Mouse (Mus musculus) cortical plate, adult 2 months (tissue): ENCODE measurements at regions not wholly inside any gene's neighbourhood (a gene's known extent, or its start where the extent isn't known, plus 50 kb on each side); places are given as distances from the start of the nearest gene placed in this dataset.

Source experiments
- H3K27ac ChIP-seq: fragments of 200-500 bp; 2 replicates; pipeline ENCODE4 v1.5.1; 2012; ENCODE audit warnings: low read length, control low read depth, inconsistent platforms; ENCODE audit not compliant: insufficient read depth
- H3K4me1 ChIP-seq: fragments of 200-500 bp; 2 replicates; pipeline ENCODE4 v1.6.1; 2011; ENCODE audit warnings: low read length; ENCODE audit not compliant: control insufficient read depth, insufficient read depth
- H3K4me3 ChIP-seq: fragments of 200-500 bp; 2 replicates; pipeline ENCODE4 v1.5.1; 2011; ENCODE audit warnings: mild to moderate bottlenecking, low read length, control low read depth; ENCODE audit not compliant: insufficient read depth
- CTCF ChIP-seq: fragments of 200-500 bp; IDR thresholded peaks from 2 replicates; pipeline ENCODE4 v1.5.1; 2011; ENCODE audit warnings: mild to moderate bottlenecking, control low read depth, low read length; ENCODE audit not compliant: insufficient read depth; ENCODE audit errors: extremely low read depth
- POLR2A ChIP-seq: fragments of 200-500 bp; IDR thresholded peaks from 2 replicates; pipeline ENCODE4 v1.6.1; 2011; ENCODE audit warnings: mild to moderate bottlenecking, low read length, control low read depth; ENCODE audit not compliant: insufficient read depth; ENCODE audit errors: extremely low read depth

GRCm38 (mm10) chr17:80799061-80799460 lies 70.8 kb upstream of the Map4k3 start:
- Histone ChIP-seq H3K4me3 (no peak overlapping the region), H3K4me1 (peaks cover 4% of the 10 kb centered on the region), H3K27ac (no peak overlapping the region)
- TF ChIP-seq POLR2A (no peak), CTCF (no peak)

- Histone ChIP-seq H3K27ac (no peak overlapping the region), H3K4me1 (peaks cover 4% of the 10 kb centered on the region), H3K4me3 (no peak overlapping the region)
- TF ChIP-seq CTCF (no peak), POLR2A (no peak)
These were observed 70.1 kb upstream of the Map4k3 start for GRCm38 (mm10) chr17:80798281-80798980.

- H3K4me3 ChIP-seq = no peak overlapping the region
- H3K4me1 ChIP-seq = peaks cover 4% of the 10 kb centered on the region
- TF ChIP-seq CTCF (no peak), POLR2A (no peak)
- H3K27ac ChIP-seq = no peak overlapping the region
These were observed 68.5 kb upstream of the Map4k3 start for GRCm38 (mm10) chr17:80796790-80797189.

GRCm38 (mm10) chr17:80796386-80796785 lies 68.1 kb upstream of the Map4k3 start:
- Histone ChIP-seq H3K4me1 (peaks cover 4% of the 10 kb centered on the region), H3K4me3 (no peak overlapping the region), H3K27ac (no peak overlapping the region)
- TF ChIP-seq POLR2A (no peak), CTCF (no peak)

GRCm38 (mm10) chr17:80795453-80796105 lies 67.3 kb upstream of the Map4k3 start:
- H3K4me3 ChIP-seq = no peak overlapping the region
- TF ChIP-seq POLR2A (no peak), CTCF (no peak)
- peaks cover 1% of the 10 kb centered on the region for H3K4me1 ChIP-seq
- no peak overlapping the region for H3K27ac ChIP-seq

GRCm38 (mm10) chr17:80792605-80793004 lies 64.3 kb upstream of the Map4k3 start:
- H3K4me3 ChIP-seq = no peak overlapping the region
- no peaks in the 10 kb centered on the region for H3K4me1 ChIP-seq
- TF ChIP-seq CTCF = no peak
- TF ChIP-seq POLR2A = no peak
- H3K27ac ChIP-seq = no peak overlapping the region

GRCm38 (mm10) chr17:80789706-80790105 lies 61.4 kb upstream of the Map4k3 start:
- no peak overlapping the region for H3K4me3 ChIP-seq
- TF ChIP-seq CTCF = no peak
- no peak for TF ChIP-seq POLR2A
- H3K27ac ChIP-seq = no peak overlapping the region
- no peaks in the 10 kb centered on the region for H3K4me1 ChIP-seq

GRCm38 (mm10) chr17:80789000-80789399 lies 60.7 kb upstream of the Map4k3 start:
- no peak overlapping the region for H3K4me3 ChIP-seq
- H3K27ac ChIP-seq = no peak overlapping the region
- no peak for TF ChIP-seq CTCF
- no peak for TF ChIP-seq POLR2A
- no peaks in the 10 kb centered on the region for H3K4me1 ChIP-seq

- Histone ChIP-seq H3K4me3 (no peak overlapping the region), H3K4me1 (no peaks in the 10 kb centered on the region), H3K27ac (no peak overlapping the region)
- TF ChIP-seq POLR2A (no peak), CTCF (no peak)
These were observed 58.6 kb upstream of the Map4k3 start for GRCm38 (mm10) chr17:80786858-80787257.
